Mouse (Mus musculus) ES-Bruce4 (cell line): ENCODE data around the gene Rpl7l1. TPM values are rescaled to one million over a fixed set of nuclear protein-coding genes. Genes with fewer than 3 reads are reported as not detected.
A peak's percentile ranks its signal among the peaks of the same experiment; 100 is the strongest.

ENCODE experiments used
- H3K27ac ChIP-seq: 2 replicates; pipeline ENCODE4 v1.5.1; 2012; ENCODE audit warnings: low read length, inconsistent platforms; ENCODE audit not compliant: insufficient read depth
- H3K27me3 ChIP-seq: 2 replicates; pipeline ENCODE4 v1.6.1; 2012; ENCODE audit warnings: mild to moderate bottlenecking, low read length, inconsistent platforms; ENCODE audit not compliant: control insufficient read depth, poor library complexity, insufficient read depth, severe bottlenecking
- H3K36me3 ChIP-seq: 2 replicates; pipeline ENCODE4 v1.6.1; 2012; ENCODE audit warnings: inconsistent platforms, mild to moderate bottlenecking, low read length, moderate library complexity; ENCODE audit not compliant: control insufficient read depth, poor library complexity, insufficient read depth, severe bottlenecking
- H3K4me1 ChIP-seq: one replicate; pipeline ENCODE4 v1.8.1; 2011; ENCODE audit warnings: low read length; ENCODE audit not compliant: control insufficient read depth, insufficient read depth
- H3K4me3 ChIP-seq: 2 replicates; pipeline ENCODE4 v1.5.1; 2011; ENCODE audit warnings: low read depth, mild to moderate bottlenecking, low read length
- H3K9ac ChIP-seq: 2 replicates; pipeline ENCODE4 v1.6.1; 2012; ENCODE audit warnings: low read depth, mild to moderate bottlenecking, inconsistent platforms; ENCODE audit not compliant: poor library complexity, severe bottlenecking
- H3K9me3 ChIP-seq: replicated peaks from 2 replicates; pipeline ENCODE4 v1.6.1; 2012; ENCODE audit warnings: mild to moderate bottlenecking, low read length, inconsistent platforms; ENCODE audit not compliant: control insufficient read depth, poor library complexity, insufficient read depth, severe bottlenecking
- CTCF ChIP-seq: IDR thresholded peaks from one replicate; pipeline ENCODE4 v1.8.1; 2011; ENCODE audit warnings: low read depth, low read length
- EP300 ChIP-seq: IDR thresholded peaks from 2 replicates; pipeline ENCODE4 v1.6.1; 2011; ENCODE audit warnings: low read depth, low read length; ENCODE audit not compliant: insufficient read depth
- POLR2A ChIP-seq: IDR thresholded peaks from one replicate; pipeline ENCODE4 v1.8.1; 2011; ENCODE audit warnings: low read length; ENCODE audit not compliant: insufficient read depth
- polyA plus RNA-seq: library from polyadenylated mRNA; stranded (reverse); fragments of >200 nt; gene quantifications from 2 replicates; pipeline ENCODE4 v1.2.4, GENCODE M21; 2011; ENCODE audit warnings: low read depth; ENCODE audit not compliant: missing spikeins, insufficient read depth, insufficient read length

Rpl7l1 gene
- polyA plus RNA-seq, 1 experiment: 196 TPM

GRCm38 (mm10) chr17:46786952-46787351 lies 4.5 kb upstream of the Rpl7l1 start:
- no peaks in the 10 kb centered on the region for H3K4me1 ChIP-seq
- H3K36me3 ChIP-seq: no peaks in the 10 kb centered on the region
- no peaks in the 10 kb centered on the region for H3K27me3 ChIP-seq
- H3K9ac ChIP-seq: no peak overlapping the region
- H3K4me3 ChIP-seq: no peak overlapping the region
- TF ChIP-seq CTCF (no peak), POLR2A (no peak)
- no peak overlapping the region for H3K27ac ChIP-seq
- no peaks in the 10 kb centered on the region for H3K9me3 ChIP-seq

DNA sequence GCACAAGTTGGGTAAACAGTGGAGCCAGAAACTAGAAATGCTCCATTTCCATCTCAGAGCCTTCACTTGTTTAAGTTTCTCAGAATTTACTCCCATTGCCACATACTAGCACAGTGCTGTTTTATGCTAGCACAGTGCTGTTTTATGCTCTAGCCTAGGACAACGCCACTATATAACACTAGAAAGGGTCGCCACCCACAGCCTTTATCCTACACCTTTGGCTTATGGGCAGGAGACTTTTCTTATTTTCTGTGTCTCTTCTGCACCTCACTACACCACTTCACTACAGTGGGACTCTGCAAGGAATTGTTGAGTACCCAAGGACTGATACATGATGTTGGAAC lies 722 bp upstream of the Rpl7l1 start:
- Histone ChIP-seq H3K4me1 (peaks cover 2% of the 10 kb centered on the region), H3K36me3 (peaks cover 32% of the 10 kb centered on the region), H3K27me3 (no peaks in the 10 kb centered on the region), H3K27ac (peak overlapping the region; percentile 85), H3K9ac (peak overlapping the region; percentile 88), H3K9me3 (no peaks in the 10 kb centered on the region), H3K4me3 (no peak overlapping the region)
- no peak for TF ChIP-seq EP300
- no peak for TF ChIP-seq POLR2A

- peak overlapping the region; percentile 98 for H3K4me3 ChIP-seq
- H3K27me3 ChIP-seq: no peaks in the 10 kb centered on the region
- peak overlapping the region; percentile 88 for H3K9ac ChIP-seq
- H3K27ac ChIP-seq: peak overlapping the region; percentile 49
- H3K4me1 ChIP-seq: peaks cover 2% of the 10 kb centered on the region
- H3K9me3 ChIP-seq: no peaks in the 10 kb centered on the region
- peaks cover 44% of the 10 kb centered on the region for H3K36me3 ChIP-seq
- TF ChIP-seq EP300 (no peak), POLR2A (no peak), CTCF (no peak)
Observed at GRCm38 (mm10) chr17:46781876-46782275, 596 bp downstream of the Rpl7l1 start.

DNA sequence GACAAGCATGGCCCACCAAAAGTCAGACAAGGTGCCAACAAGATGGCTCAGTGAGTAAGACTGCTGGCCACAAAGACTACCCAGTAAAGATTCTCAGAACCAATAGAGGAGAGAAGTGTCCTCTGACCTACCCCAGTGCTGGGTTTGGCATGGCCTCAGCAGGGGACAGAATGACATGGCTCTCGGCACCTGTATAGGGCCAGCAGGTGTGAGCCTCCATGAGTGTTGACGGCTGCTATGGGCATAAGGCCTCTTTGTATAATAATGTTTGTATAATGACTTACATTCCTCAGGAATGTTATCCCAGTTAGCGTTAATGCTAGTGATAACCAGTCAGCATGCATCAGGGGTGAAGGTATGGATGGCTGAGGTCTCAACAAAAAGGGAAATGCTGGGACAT lies 6.4 kb downstream of the Rpl7l1 start:
- Histone ChIP-seq H3K4me1 (peaks cover 2% of the 10 kb centered on the region), H3K9ac (no peak overlapping the region), H3K27me3 (no peaks in the 10 kb centered on the region), H3K27ac (peak overlapping the region; percentile 61; the same call in 1 of the 2 replicates), H3K36me3 (peaks cover 59% of the 10 kb centered on the region), H3K4me3 (no peak overlapping the region), H3K9me3 (no peaks in the 10 kb centered on the region)
- no peak for TF ChIP-seq POLR2A
- no peak for TF ChIP-seq CTCF
- TF ChIP-seq EP300: no peak

DNA sequence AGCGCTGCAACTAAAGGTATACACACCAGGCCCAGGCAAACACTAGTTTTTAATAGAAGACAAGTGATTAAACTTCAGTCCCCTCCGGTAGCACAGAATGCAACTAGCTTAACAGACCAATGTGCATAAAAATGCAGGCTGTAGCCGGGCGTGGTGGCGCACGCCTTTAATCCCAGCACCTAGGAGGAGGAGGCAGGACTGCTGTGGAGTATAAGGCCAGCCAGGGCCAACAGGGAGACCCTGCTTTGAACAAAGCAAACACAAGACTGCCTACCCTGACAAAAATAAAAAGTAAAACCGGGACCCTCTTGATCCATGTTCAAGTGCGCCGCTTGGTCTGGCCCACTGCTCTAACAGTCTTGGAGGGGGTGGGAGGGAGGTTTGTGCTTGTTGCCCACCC lies 7.4 kb downstream of the Rpl7l1 start:
- TF ChIP-seq CTCF (no peak), POLR2A (no peak)
- no peaks in the 10 kb centered on the region for H3K9me3 ChIP-seq
- no peaks in the 10 kb centered on the region for H3K27me3 ChIP-seq
- H3K4me1 ChIP-seq: peaks cover 2% of the 10 kb centered on the region
- no peak overlapping the region for H3K9ac ChIP-seq
- H3K36me3 ChIP-seq: peaks cover 50% of the 10 kb centered on the region
- H3K27ac ChIP-seq: peak overlapping the region; percentile 61
- no peak overlapping the region for H3K4me3 ChIP-seq

DNA sequence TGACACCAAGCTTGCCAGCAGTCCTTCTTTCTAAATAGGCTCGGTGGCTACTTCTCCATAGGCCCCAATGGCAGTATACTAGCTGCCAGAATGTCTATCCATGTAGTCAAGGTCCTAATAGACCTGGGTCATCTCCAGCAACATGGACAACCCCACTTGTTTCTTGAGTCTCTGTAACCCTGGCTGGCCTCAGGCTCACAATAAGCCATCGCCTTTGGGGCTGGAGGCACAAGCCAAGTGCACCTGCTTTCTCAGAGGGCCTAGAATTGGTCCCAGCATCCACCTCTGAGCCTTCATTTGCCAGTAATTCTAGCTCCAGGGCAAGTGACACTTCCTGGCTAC lies 8.4 kb downstream of the Rpl7l1 start:
- H3K36me3 ChIP-seq: peaks cover 42% of the 10 kb centered on the region
- H3K27ac ChIP-seq: peak overlapping the region; percentile 61
- H3K4me1 ChIP-seq: no peaks in the 10 kb centered on the region
- no peaks in the 10 kb centered on the region for H3K27me3 ChIP-seq
- H3K4me3 ChIP-seq: no peak overlapping the region
- peak overlapping the region; percentile 81 for H3K9ac ChIP-seq
- H3K9me3 ChIP-seq: no peaks in the 10 kb centered on the region
- no peak for TF ChIP-seq EP300
- TF ChIP-seq CTCF: no peak
- TF ChIP-seq POLR2A: no peak
